Mouse (Mus musculus) CH12.LX (cell line): ENCODE results near the gene Galnt18.

Experiments
- CHD1 ChIP-seq: IDR thresholded peaks from 2 replicates; pipeline ENCODE4 v1.6.1; 2012; ENCODE audit warnings: low read depth, low read length, improper control_type of control experiment, inconsistent platforms
- CTCF ChIP-seq, 2 experiments: IDR thresholded peaks in 1 of 2; conservative IDR thresholded peaks in 1 of 2; 2 replicates each; pipeline ENCODE4 v1.5.1; 2011 to 2012; ENCODE audit warnings: low read depth in 2 of 2, low read length in 2 of 2, improper control_type of control experiment in 1 of 2, inconsistent platforms in 1 of 2, mild to moderate bottlenecking in 1 of 2, moderate library complexity in 1 of 2
- ELF1 ChIP-seq: IDR thresholded peaks from 2 replicates; pipeline ENCODE4 v1.6.1; 2014; ENCODE audit warnings: low read depth, mild to moderate bottlenecking, inconsistent platforms, low read length, improper control_type of control experiment
- EP300 ChIP-seq: IDR thresholded peaks from 2 replicates; pipeline ENCODE4 v1.6.1; 2011; ENCODE audit warnings: low read length, improper control_type of control experiment
- ETS1 ChIP-seq: conservative IDR thresholded peaks from 2 replicates; pipeline ENCODE4 v1.6.1; 2012; ENCODE audit warnings: low read depth, mild to moderate bottlenecking, inconsistent platforms, low read length, improper control_type of control experiment, moderate library complexity
- HCFC1 ChIP-seq: IDR thresholded peaks from 2 replicates; pipeline ENCODE4 v1.6.1; 2012; ENCODE audit warnings: low read depth, mild to moderate bottlenecking, inconsistent platforms, low read length, improper control_type of control experiment
- KAT2A ChIP-seq: IDR thresholded peaks from 2 replicates; pipeline ENCODE4 v1.6.1; 2012; ENCODE audit warnings: low read length, improper control_type of control experiment, inconsistent platforms; ENCODE audit not compliant: insufficient replicate concordance
- MXI1 ChIP-seq: IDR thresholded peaks from 2 replicates; pipeline ENCODE4 v1.6.1; 2011; ENCODE audit warnings: mild to moderate bottlenecking, low read depth, low read length, improper control_type of control experiment
- POLR2A ChIP-seq: IDR thresholded peaks from 2 replicates; pipeline ENCODE4 v1.6.1; 2011; ENCODE audit warnings: low read depth, mild to moderate bottlenecking, improper control_type of control experiment, low read length
- POLR2AphosphoS2 ChIP-seq: IDR thresholded peaks from 2 replicates; pipeline ENCODE4 v1.6.1; 2011; ENCODE audit warnings: low read depth, low read length, improper control_type of control experiment
- RAD21 ChIP-seq: IDR thresholded peaks from 2 replicates; pipeline ENCODE4 v1.6.1; 2011; ENCODE audit warnings: low read depth, mild to moderate bottlenecking, low read length, improper control_type of control experiment, moderate library complexity
- USF1 ChIP-seq: IDR thresholded peaks from 2 replicates; pipeline ENCODE4 v1.6.1; 2014; ENCODE audit warnings: low read depth, mild to moderate bottlenecking, inconsistent platforms, low read length, improper control_type of control experiment
- USF2 ChIP-seq: conservative IDR thresholded peaks from 2 replicates; pipeline ENCODE4 v1.6.1; 2011; ENCODE audit warnings: low read depth, low read length, improper control_type of control experiment

DNA sequence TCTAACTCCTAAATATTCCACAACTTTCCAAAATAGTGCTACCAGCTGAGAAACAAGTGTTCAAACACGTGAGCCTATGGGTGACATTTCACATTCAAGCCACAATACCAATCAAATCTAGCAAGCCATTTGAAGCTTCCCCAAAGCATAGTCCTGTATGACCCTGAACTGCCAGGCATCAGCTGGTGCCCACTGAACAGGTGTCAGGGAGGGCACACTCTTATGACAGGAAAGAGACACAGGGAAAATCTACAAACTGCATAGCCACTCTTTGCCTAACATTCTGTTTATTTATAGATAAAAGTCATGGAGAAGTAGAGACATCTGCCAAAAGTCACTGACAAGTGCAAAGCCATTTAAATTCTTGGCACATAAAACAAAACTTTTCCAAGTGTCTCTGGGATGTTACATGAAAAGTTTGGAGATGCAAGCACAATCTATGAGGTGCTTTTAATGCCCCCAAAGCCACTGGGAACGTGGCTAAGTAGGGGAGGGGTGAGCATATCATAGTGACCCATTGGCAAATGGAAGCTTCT lies 280.5 kb downstream of the Galnt18 start:
- no peak for TF ChIP-seq POLR2A
- no peak for TF ChIP-seq USF2
- TF ChIP-seq CTCF (conservative IDR thresholded peaks at IDR 0.05 in 1 of 2, IDR thresholded peaks at IDR 0.05 in 1 of 2; ENCODE audit: low read depth in 2 of 2, low read length in 2 of 2), result no peak
- TF ChIP-seq ELF1, result no peak
- no peak for TF ChIP-seq ETS1
- TF ChIP-seq USF1, result no peak
- no peak for TF ChIP-seq KAT2A
- TF ChIP-seq MXI1, result no peak
- no peak for TF ChIP-seq RAD21
- TF ChIP-seq POLR2AphosphoS2, result no peak
- TF ChIP-seq EP300, result no peak
- no peak for TF ChIP-seq CHD1
- TF ChIP-seq HCFC1, result no peak
